Mouse (Mus musculus): ENCODE data around the gene Gm9844.

DNA sequence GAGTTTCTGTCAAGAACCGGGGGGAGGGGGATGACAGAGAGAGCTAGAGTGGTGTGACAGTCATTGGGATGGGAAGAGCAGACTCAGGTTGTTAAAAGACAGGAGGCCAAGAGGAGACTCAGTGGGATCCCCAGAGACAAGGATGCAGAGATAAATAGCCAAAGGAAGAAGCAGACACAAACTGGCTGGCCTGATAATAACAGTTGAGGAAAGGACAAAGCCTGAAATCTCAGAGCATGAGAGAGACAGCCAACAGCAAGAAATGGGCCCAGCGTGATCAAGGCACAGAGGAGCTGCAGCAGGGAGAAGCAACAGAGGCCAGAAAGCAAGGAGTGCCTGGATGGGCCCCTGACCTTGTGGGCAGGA lies 40.2 kb downstream of the Gm9844 start:
- TF ChIP-seq POLR2A (IDR thresholded peaks at IDR 0.05; ENCODE audit: borderline replicate concordance, control insufficient read depth, low read depth, low read length) (no peak), CTCF (IDR thresholded peaks at IDR 0.05; ENCODE audit: control insufficient read depth, insufficient read depth, low read length) (no peak)

Measured in bone marrow, adult 2 months (tissue).